Mouse (Mus musculus) stomach, postnatal 0 days (tissue): ENCODE data around the gene Gm45713. TPM values are rescaled to one million over a fixed set of nuclear protein-coding genes. Genes with fewer than 3 reads are reported as not detected.
"Not testable (repeated sequence)": the region's sequence is repeated elsewhere in the genome, so short reads cannot be mapped to it uniquely, and the experiment has no call there.

Source experiments
- ATAC-seq: fragments of 200-750 bp; cut with Nextera tagmentation; 2 replicates; pipeline ENCODE4 v1.8.0; 2017; ENCODE audit not compliant: low FRiP score, low TSS enrichment
- DNase-seq: peaks from one replicate; pipeline ENCODE4 v3.0.0-alpha.2; 2016; ENCODE audit warnings: low spot score
- H3K27ac ChIP-seq: fragments of 300-500 bp; sonication (generic); replicated peaks from 2 replicates; pipeline ENCODE4 v1.5.1; 2014; ENCODE audit warnings: mild to moderate bottlenecking, control low read depth
- H3K27me3 ChIP-seq: fragments of 300-500 bp; sonication (generic); 2 replicates; pipeline ENCODE4 v1.6.1; 2014; ENCODE audit warnings: low read length; ENCODE audit not compliant: control insufficient read depth, insufficient read depth
- H3K36me3 ChIP-seq: fragments of 300-500 bp; sonication (generic); 2 replicates; pipeline ENCODE4 v1.6.1; 2014; ENCODE audit warnings: low read length, mixed read lengths; ENCODE audit not compliant: control insufficient read depth, insufficient read depth
- H3K4me1 ChIP-seq: fragments of 300-500 bp; sonication (generic); replicated peaks from 2 replicates; pipeline ENCODE4 v1.6.1; 2014; ENCODE audit warnings: antibody characterized with exemption; ENCODE audit not compliant: control insufficient read depth, insufficient read depth
- H3K4me2 ChIP-seq: fragments of 300-500 bp; sonication (generic); replicated peaks from 2 replicates; pipeline ENCODE4 v1.6.1; 2014; ENCODE audit warnings: low read depth, mild to moderate bottlenecking, control low read depth, moderate library complexity
- H3K4me3 ChIP-seq: fragments of 300-500 bp; sonication (generic); 2 replicates; pipeline ENCODE4 v1.5.1; 2014; ENCODE audit warnings: low read depth, low read length, control low read depth
- H3K9ac ChIP-seq: fragments of 300-500 bp; sonication (generic); 2 replicates; pipeline ENCODE4 v1.6.1; 2014; ENCODE audit warnings: mild to moderate bottlenecking, low read length, control low read depth, mixed read lengths
- H3K9me3 ChIP-seq: fragments of 300-500 bp; sonication (generic); 2 replicates; pipeline ENCODE4 v1.6.1; 2016; ENCODE audit warnings: low read length; ENCODE audit not compliant: control insufficient read depth
- CTCF ChIP-seq: IDR thresholded peaks from 2 replicates; pipeline ENCODE4 v1.5.1; 2016; ENCODE audit warnings: antibody characterized with exemption, low read depth, mild to moderate bottlenecking, moderate library complexity
- EP300 ChIP-seq: optimal IDR thresholded peaks from 2 replicates; pipeline ENCODE3; 2016; ENCODE audit warnings: antibody characterized with exemption
- WGBS: fragments of 180-500 bp; shearing (Covaris S2); extraction: QIAGEN DNeasy Blood & Tissue Kit; methylation state at CpG from one replicate; pipeline ENCODE4 v1.1.7; 2014; 5-methylcytosine and 5-hydroxymethylcytosine counted together
- polyA plus RNA-seq: library from polyadenylated mRNA; unstranded; fragments of >200 nt; fragmentation: Nextera tagmentation; extraction: Ambion mirVana; gene quantifications from 2 replicates; pipeline ENCODE4 v1.2.1, GENCODE M21; 2015

Gene Gm45713
- polyA plus RNA-seq, 1 experiment from 2014 or later, result 1.1 TPM

- 59% methylated on average over 11 of the region's 11 CpGs for WGBS
- peak overlapping the region; percentile 77 for H3K9ac ChIP-seq
- no peak for TF ChIP-seq CTCF
- TF ChIP-seq EP300, result no peak
- H3K4me3 ChIP-seq, result peak overlapping the region; percentile 46
- no peak for ATAC-seq
- H3K27me3 ChIP-seq, result no peaks in the 10 kb centered on the region
- peak overlapping the region; percentile 64 for H3K4me2 ChIP-seq
- no peaks in the 10 kb centered on the region for H3K9me3 ChIP-seq
- H3K4me1 ChIP-seq, result peaks cover 3% of the 10 kb centered on the region; the same call in 1 of the 2 replicates
- no peaks in the 10 kb centered on the region for H3K36me3 ChIP-seq
- no peak for DNase-seq
- H3K27ac ChIP-seq, result peak overlapping the region; percentile 94
Measured at GRCm38 (mm10) chr7:45102441-45102840, 33.6 kb downstream of the Gm45713 start.

- H3K9ac ChIP-seq, result no peak overlapping the region
- H3K4me2 ChIP-seq, result no peak overlapping the region
- no peaks in the 10 kb centered on the region for H3K27me3 ChIP-seq
- TF ChIP-seq EP300 (no peak), CTCF (no peak)
- DNase-seq (no peak), ATAC-seq (no peak)
- no peaks in the 10 kb centered on the region for H3K36me3 ChIP-seq
- no peak overlapping the region for H3K4me3 ChIP-seq
- H3K9me3 ChIP-seq, result no peaks in the 10 kb centered on the region
- H3K27ac ChIP-seq, result no peak overlapping the region
- WGBS, result 83% methylated on average over 6 of the region's 6 CpGs
- H3K4me1 ChIP-seq, result peaks cover 3% of the 10 kb centered on the region; the same call in 1 of the 2 replicates
Measured at GRCm38 (mm10) chr7:45100046-45100445, 36.0 kb downstream of the Gm45713 start.

GRCm38 (mm10) chr7:45098541-45099240 lies 37.3 kb downstream of the Gm45713 start:
- 88% methylated on average over 8 of the region's 8 CpGs for WGBS
- H3K9me3 ChIP-seq, result no peaks in the 10 kb centered on the region
- no peaks in the 10 kb centered on the region for H3K27me3 ChIP-seq
- ATAC-seq, result no peak
- peaks cover 3% of the 10 kb centered on the region; the same call in 1 of the 2 replicates for H3K4me1 ChIP-seq
- DNase-seq, result no peak
- no peak overlapping the region for H3K4me3 ChIP-seq
- TF ChIP-seq CTCF, result peak; percentile 56
- no peak for TF ChIP-seq EP300
- H3K27ac ChIP-seq, result no peak overlapping the region
- H3K4me2 ChIP-seq, result no peak overlapping the region
- no peak overlapping the region for H3K9ac ChIP-seq
- H3K36me3 ChIP-seq, result no peaks in the 10 kb centered on the region

GRCm38 (mm10) chr7:45097479-45097878 lies 38.6 kb downstream of the Gm45713 start:
- TF ChIP-seq EP300 (no peak), CTCF (no peak)
- H3K27me3 ChIP-seq, result no peaks in the 10 kb centered on the region
- H3K4me3 ChIP-seq, result no peak overlapping the region
- H3K9ac ChIP-seq, result no peak overlapping the region
- ATAC-seq (no peak), DNase-seq (no peak)
- H3K9me3 ChIP-seq, result no peaks in the 10 kb centered on the region
- H3K36me3 ChIP-seq, result no peaks in the 10 kb centered on the region
- no peak overlapping the region for H3K27ac ChIP-seq
- H3K4me1 ChIP-seq, result no peaks in the 10 kb centered on the region; the same call in 1 of the 2 replicates
- WGBS, result 68% methylated on average over 6 of the region's 6 CpGs
- H3K4me2 ChIP-seq, result no peak overlapping the region

- WGBS, result 90% methylated on average over 14 of the region's 14 CpGs
Measured at GRCm38 (mm10) chr7:45095965-45096364, 40.1 kb downstream of the Gm45713 start.

GRCm38 (mm10) chr7:45095367-45095766 lies 40.7 kb downstream of the Gm45713 start:
- Histone ChIP-seq H3K4me3 (no peak overlapping the region), H3K4me1 (no peaks in the 10 kb centered on the region), H3K9ac (no peak overlapping the region), H3K27ac (no peak overlapping the region), H3K4me2 (no peak overlapping the region), H3K36me3 (no peaks in the 10 kb centered on the region), H3K27me3 (no peaks in the 10 kb centered on the region), H3K9me3 (no peaks in the 10 kb centered on the region)
- DNase-seq (no peak), ATAC-seq (no peak)
- WGBS, result 72% methylated on average over 6 of the region's 6 CpGs
- TF ChIP-seq EP300 (no peak), CTCF (no peak)

More at GRCm38 (mm10) chr7:45095965-45096364, 40.1 kb downstream of the Gm45713 start:
- not testable (repeated sequence) for H3K36me3 ChIP-seq, DNase-seq, H3K27me3 ChIP-seq, H3K27ac ChIP-seq, H3K9me3 ChIP-seq, H3K9ac ChIP-seq, H3K4me2 ChIP-seq, H3K4me1 ChIP-seq, H3K4me3 ChIP-seq, ATAC-seq
